Mouse (Mus musculus): ENCODE data around the gene Lamc2. TPM values are rescaled to one million over a fixed set of nuclear protein-coding genes. Genes with fewer than 3 reads are reported as not detected.
"Not testable (repeated sequence)": the region's sequence is repeated elsewhere in the genome, so short reads cannot be mapped to it uniquely, and the experiment has no call there.

Gene Lamc2
- total and polyA plus RNA-seq, 2 experiments from 2014 or later, result 6.0 to 10.2 TPM

GRCm38 (mm10) chr1:153090081-153090480, 96.2 kb downstream of the Lamc2 start:
- TF ChIP-seq CTCF (IDR thresholded peaks at IDR 0.05; ENCODE audit: low read depth) (no peak), EP300 (IDR thresholded peaks at IDR 0.05; ENCODE audit: low read depth) (no peak)
- no peak for ATAC-seq (ENCODE audit: insufficient read depth, low read depth)

GRCm38 (mm10) chr1:153087771-153088170, 98.5 kb downstream of the Lamc2 start:
- TF ChIP-seq EP300 (IDR thresholded peaks at IDR 0.05; ENCODE audit: low read depth) (no peak), CTCF (IDR thresholded peaks at IDR 0.05; ENCODE audit: low read depth) (no peak)
- H3K4me2 ChIP-seq (ENCODE audit: low read depth, low read length), result no peak overlapping the region
- WGBS, result 73% methylated on average over 5 of the region's 5 CpGs

More at GRCm38 (mm10) chr1:153090081-153090480, 96.2 kb downstream of the Lamc2 start:
- Histone ChIP-seq H3K27me3 (ENCODE audit: control insufficient read depth, insufficient read depth, low read length) (no peaks in the 10 kb centered on the region), H3K4me3 (ENCODE audit: low read depth, low read length) (no peak overlapping the region), H3K36me3 (replicated peaks; ENCODE audit: control insufficient read depth, insufficient read depth, low read length) (no peaks in the 10 kb centered on the region), H3K9me3 (replicated peaks; ENCODE audit: control insufficient read depth, low read length) (no peaks in the 10 kb centered on the region), H3K4me2 (ENCODE audit: low read depth, low read length) (no peak overlapping the region), H3K9ac (replicated peaks; ENCODE audit: low read depth, low read length) (no peak overlapping the region), H3K27ac (ENCODE audit: low read depth) (no peak overlapping the region), H3K4me1 (ENCODE audit: control insufficient read depth, insufficient read depth) (0 out of 2 replicates have a peak, but pooled peaks cover 4% of the 10 kb centered on the region)
- 81% methylated on average over 2 of the region's 2 CpGs for WGBS
- DNase-seq (ENCODE audit: low spot score), result no peak

GRCm38 (mm10) chr1:153085198-153085597, 101.0 kb downstream of the Lamc2 start:
- no peak for ATAC-seq (ENCODE audit: insufficient read depth, low read depth)
- WGBS, result 78% methylated on average over 5 of the region's 5 CpGs

More at GRCm38 (mm10) chr1:153087771-153088170, 98.5 kb downstream of the Lamc2 start:
- H3K4me1 ChIP-seq (ENCODE audit: control insufficient read depth, insufficient read depth), result 0 out of 2 replicates have a peak, but pooled peaks cover 4% of the 10 kb centered on the region
- no peaks in the 10 kb centered on the region for H3K27me3 ChIP-seq (ENCODE audit: control insufficient read depth, insufficient read depth, low read length)
- H3K36me3 ChIP-seq (replicated peaks; ENCODE audit: control insufficient read depth, insufficient read depth, low read length), result no peaks in the 10 kb centered on the region
- DNase-seq (ENCODE audit: low spot score) (no peak), ATAC-seq (ENCODE audit: insufficient read depth, low read depth) (no peak)
- H3K9me3 ChIP-seq (replicated peaks; ENCODE audit: control insufficient read depth, low read length), result no peaks in the 10 kb centered on the region
- H3K4me3 ChIP-seq (ENCODE audit: low read depth, low read length), result no peak overlapping the region
- H3K27ac ChIP-seq (ENCODE audit: low read depth), result no peak overlapping the region
- H3K9ac ChIP-seq (replicated peaks; ENCODE audit: low read depth, low read length), result no peak overlapping the region

GRCm38 (mm10) chr1:153084191-153084590, 102.1 kb downstream of the Lamc2 start:
- no peaks in the 10 kb centered on the region for H3K27me3 ChIP-seq (ENCODE audit: control insufficient read depth, insufficient read depth, low read length)
- H3K4me2 ChIP-seq (ENCODE audit: low read depth, low read length), result no peak overlapping the region
- no peak overlapping the region for H3K9ac ChIP-seq (replicated peaks; ENCODE audit: low read depth, low read length)
- 11% methylated on average over 6 of the region's 6 CpGs for WGBS
- H3K4me1 ChIP-seq (ENCODE audit: control insufficient read depth, insufficient read depth), result no peaks in the 10 kb centered on the region
- H3K9me3 ChIP-seq (replicated peaks; ENCODE audit: control insufficient read depth, low read length), result no peaks in the 10 kb centered on the region
- H3K36me3 ChIP-seq (replicated peaks; ENCODE audit: control insufficient read depth, insufficient read depth, low read length), result no peaks in the 10 kb centered on the region
- TF ChIP-seq EP300 (IDR thresholded peaks at IDR 0.05; ENCODE audit: low read depth) (no peak), CTCF (IDR thresholded peaks at IDR 0.05; ENCODE audit: low read depth) (no peak)
- peak; percentile 53 for ATAC-seq (ENCODE audit: insufficient read depth, low read depth)
- peak; percentile 15 for DNase-seq (ENCODE audit: low spot score)
- no peak overlapping the region for H3K27ac ChIP-seq (ENCODE audit: low read depth)
- H3K4me3 ChIP-seq (ENCODE audit: low read depth, low read length), result no peak overlapping the region

More at GRCm38 (mm10) chr1:153085198-153085597, 101.0 kb downstream of the Lamc2 start:
- Histone ChIP-seq H3K4me3 (ENCODE audit: low read depth, low read length) (no peak overlapping the region), H3K4me1 (ENCODE audit: control insufficient read depth, insufficient read depth) (no peaks in the 10 kb centered on the region), H3K27me3 (ENCODE audit: control insufficient read depth, insufficient read depth, low read length) (no peaks in the 10 kb centered on the region), H3K4me2 (ENCODE audit: low read depth, low read length) (no peak overlapping the region), H3K9me3 (replicated peaks; ENCODE audit: control insufficient read depth, low read length) (no peaks in the 10 kb centered on the region), H3K9ac (replicated peaks; ENCODE audit: low read depth, low read length) (no peak overlapping the region), H3K36me3 (replicated peaks; ENCODE audit: control insufficient read depth, insufficient read depth, low read length) (no peaks in the 10 kb centered on the region), H3K27ac (ENCODE audit: low read depth) (no peak overlapping the region)
- no peak for DNase-seq (ENCODE audit: low spot score)
- TF ChIP-seq EP300 (IDR thresholded peaks at IDR 0.05; ENCODE audit: low read depth) (no peak), CTCF (IDR thresholded peaks at IDR 0.05; ENCODE audit: low read depth) (no peak)

GRCm38 (mm10) chr1:153083233-153083632, 103.0 kb downstream of the Lamc2 start:
- not testable (repeated sequence) for H3K27ac ChIP-seq (ENCODE audit: low read depth); H3K4me2 ChIP-seq (ENCODE audit: low read depth, low read length); H3K4me1 ChIP-seq (ENCODE audit: control insufficient read depth, insufficient read depth); H3K27me3 ChIP-seq (ENCODE audit: control insufficient read depth, insufficient read depth, low read length); ATAC-seq (ENCODE audit: insufficient read depth, low read depth); H3K9ac ChIP-seq (replicated peaks; ENCODE audit: low read depth, low read length); H3K9me3 ChIP-seq (replicated peaks; ENCODE audit: control insufficient read depth, low read length); DNase-seq (ENCODE audit: low spot score); H3K36me3 ChIP-seq (replicated peaks; ENCODE audit: control insufficient read depth, insufficient read depth, low read length); H3K4me3 ChIP-seq (ENCODE audit: low read depth, low read length)
- WGBS, result 79% methylated on average over 7 of the region's 14 CpGs

- Histone ChIP-seq H3K4me2 (ENCODE audit: low read depth, low read length) (no peak overlapping the region), H3K4me3 (ENCODE audit: low read depth, low read length) (no peak overlapping the region), H3K27me3 (ENCODE audit: control insufficient read depth, insufficient read depth, low read length) (peaks cover 12% of the 10 kb centered on the region; the same call in 1 of the 2 replicates), H3K4me1 (ENCODE audit: control insufficient read depth, insufficient read depth) (no peaks in the 10 kb centered on the region), H3K27ac (ENCODE audit: low read depth) (no peak overlapping the region), H3K36me3 (replicated peaks; ENCODE audit: control insufficient read depth, insufficient read depth, low read length) (no peaks in the 10 kb centered on the region), H3K9ac (replicated peaks; ENCODE audit: low read depth, low read length) (no peak overlapping the region), H3K9me3 (replicated peaks; ENCODE audit: control insufficient read depth, low read length) (no peaks in the 10 kb centered on the region)
- DNase-seq (ENCODE audit: low spot score), result no peak
- ATAC-seq (ENCODE audit: insufficient read depth, low read depth), result no peak
- TF ChIP-seq EP300 (IDR thresholded peaks at IDR 0.05; ENCODE audit: low read depth) (no peak), CTCF (IDR thresholded peaks at IDR 0.05; ENCODE audit: low read depth) (no peak)
- 44% methylated on average over 6 of the region's 6 CpGs for WGBS
These were observed 110.3 kb downstream of the Lamc2 start for GRCm38 (mm10) chr1:153075955-153076354.
